Mouse (Mus musculus) cerebellum, adult 11 months (tissue): Measurements from ENCODE around the gene Coq8a.

Experiments
- DNase-seq: peaks from one replicate; pipeline ENCODE4 v3.0.0; 2022

The Coq8a gene

GRCm38 (mm10) chr1:180172600-180172999, 26.8 kb downstream of the Coq8a start:
- DNase-seq = no peak

- DNase-seq = no peak
Measured at GRCm38 (mm10) chr1:180171883-180172282, 27.5 kb downstream of the Coq8a start.

GRCm38 (mm10) chr1:180170071-180170470, 29.3 kb downstream of the Coq8a start:
- DNase-seq = no peak

GRCm38 (mm10) chr1:180169161-180169560, 30.2 kb downstream of the Coq8a start:
- no peak for DNase-seq

- peak; percentile 42 for DNase-seq
Measured at GRCm38 (mm10) chr1:180168294-180168693, 31.1 kb downstream of the Coq8a start.

DNA sequence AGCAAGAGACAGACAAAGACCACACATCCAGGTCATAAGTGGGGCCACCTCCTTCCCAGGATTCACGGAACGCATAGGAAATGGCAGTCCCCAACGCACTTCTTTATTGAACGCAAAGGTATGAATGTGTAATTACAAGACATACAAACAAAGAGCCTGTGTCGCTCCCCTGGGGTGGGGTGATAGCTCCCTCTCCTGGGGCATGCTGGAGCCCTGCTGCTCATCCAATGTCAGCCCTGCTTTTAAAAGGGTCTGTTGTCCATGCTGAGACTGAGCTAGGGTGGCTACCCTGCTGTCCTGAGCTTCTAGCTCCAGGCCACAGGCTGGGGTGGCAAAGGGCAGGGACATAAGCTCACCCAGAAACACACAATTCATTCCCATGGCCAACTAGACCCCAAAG, 32.9 kb downstream of the Coq8a start:
- DNase-seq = no peak

DNA sequence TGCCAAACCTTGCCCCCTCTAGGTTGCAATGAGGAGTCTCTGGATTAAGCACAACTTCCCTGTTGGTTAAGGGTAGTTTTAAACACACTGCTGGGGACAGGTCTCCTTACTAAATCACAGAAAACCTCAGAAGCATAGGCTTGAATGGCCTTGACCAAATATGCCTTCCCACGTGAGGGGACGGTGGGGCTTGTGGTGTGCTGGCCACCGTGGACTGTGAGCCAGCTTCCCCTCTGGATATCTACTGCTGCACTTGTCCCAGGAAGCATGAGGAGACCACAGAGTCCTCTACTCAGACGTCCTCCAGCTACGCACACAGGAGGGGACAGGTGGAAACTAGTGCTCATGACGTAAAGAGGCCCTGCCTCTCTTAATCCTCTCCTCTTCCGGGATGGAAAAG, 36.4 kb downstream of the Coq8a start:
- DNase-seq = no peak

DNA sequence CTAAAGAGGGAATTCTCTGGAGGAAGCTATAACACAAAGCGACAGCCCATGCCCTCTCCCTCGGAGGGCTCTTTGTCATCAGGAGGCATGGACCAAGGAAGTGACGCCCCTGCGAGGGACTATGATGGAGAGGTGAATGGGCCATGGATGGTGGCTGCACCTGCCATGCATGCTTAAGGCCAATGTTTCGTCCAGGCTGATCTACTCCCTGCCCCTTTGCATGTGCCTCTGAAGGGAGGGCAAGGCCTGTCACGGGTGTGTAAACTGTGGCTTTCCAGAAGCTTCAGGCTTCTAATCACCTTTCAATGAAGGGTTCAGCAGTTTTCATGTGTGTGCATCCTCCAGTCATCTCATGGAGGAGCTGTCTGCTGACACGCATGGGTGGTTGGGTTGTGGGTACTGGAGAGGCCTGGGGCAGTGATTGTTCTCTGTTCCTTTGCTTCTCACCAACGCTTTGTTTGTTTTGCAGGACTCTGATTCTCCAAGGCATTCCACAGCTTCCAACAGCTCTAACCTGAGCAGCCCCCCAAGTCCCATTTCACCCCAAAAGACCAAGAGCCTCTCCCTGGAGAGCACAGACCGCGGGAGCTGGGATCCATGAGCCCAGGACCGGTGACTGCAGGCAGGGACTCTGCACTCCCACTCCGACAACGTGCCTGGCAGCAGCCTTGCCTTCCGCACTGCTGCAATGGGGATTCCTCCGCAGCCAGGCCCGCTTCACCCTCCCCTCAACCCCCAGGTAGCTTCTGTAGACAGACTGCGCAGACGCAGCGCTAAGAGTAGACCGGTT, 37.6 kb downstream of the Coq8a start:
- no peak for DNase-seq

DNA sequence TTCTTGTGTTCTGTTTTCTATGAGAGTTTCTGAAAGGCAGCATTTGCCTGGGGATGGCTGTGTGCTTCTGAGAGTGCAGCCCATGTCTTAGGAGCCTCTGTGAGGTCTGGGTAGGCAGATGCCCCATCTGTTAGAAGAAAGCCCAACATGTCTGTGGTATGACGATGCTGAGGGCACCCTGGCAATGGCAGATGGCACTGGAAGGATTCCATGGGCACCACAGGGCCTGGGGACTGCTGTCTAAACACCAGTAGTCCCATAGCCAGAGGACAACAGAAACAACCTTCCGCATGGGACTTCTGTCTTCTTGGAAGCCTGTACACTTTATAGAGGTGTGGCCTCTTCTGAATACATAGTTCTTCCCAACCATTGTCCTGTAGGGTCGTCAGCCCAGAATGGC, 38.2 kb downstream of the Coq8a start:
- DNase-seq = no peak

DNA sequence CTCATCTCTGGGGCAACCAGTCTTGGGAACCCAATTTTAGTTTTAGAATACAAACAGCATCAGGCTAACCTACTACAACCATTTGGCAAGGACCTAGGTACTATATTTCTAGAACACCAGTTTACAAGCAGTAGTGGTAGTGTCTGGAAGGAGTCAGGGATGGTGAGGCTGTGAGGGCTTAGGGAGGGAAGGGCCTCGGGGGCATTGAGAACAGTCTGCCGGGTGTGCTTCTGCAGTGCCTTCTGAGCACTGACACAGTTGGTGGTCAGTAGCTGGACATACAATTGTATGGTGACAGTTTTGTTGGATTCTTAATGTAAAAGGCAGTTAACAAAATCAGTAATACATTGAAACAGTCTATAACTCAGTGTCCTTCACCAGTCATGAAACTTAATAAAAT, 38.9 kb downstream of the Coq8a start:
- DNase-seq = no peak

GRCm38 (mm10) chr1:180158648-180159047, 40.8 kb downstream of the Coq8a start:
- DNase-seq = no peak

GRCm38 (mm10) chr1:180151191-180151590, 48.2 kb downstream of the Coq8a start:
- no peak for DNase-seq

- DNase-seq = no peak
Measured at GRCm38 (mm10) chr1:180148563-180148962, 50.8 kb downstream of the Coq8a start.

DNA sequence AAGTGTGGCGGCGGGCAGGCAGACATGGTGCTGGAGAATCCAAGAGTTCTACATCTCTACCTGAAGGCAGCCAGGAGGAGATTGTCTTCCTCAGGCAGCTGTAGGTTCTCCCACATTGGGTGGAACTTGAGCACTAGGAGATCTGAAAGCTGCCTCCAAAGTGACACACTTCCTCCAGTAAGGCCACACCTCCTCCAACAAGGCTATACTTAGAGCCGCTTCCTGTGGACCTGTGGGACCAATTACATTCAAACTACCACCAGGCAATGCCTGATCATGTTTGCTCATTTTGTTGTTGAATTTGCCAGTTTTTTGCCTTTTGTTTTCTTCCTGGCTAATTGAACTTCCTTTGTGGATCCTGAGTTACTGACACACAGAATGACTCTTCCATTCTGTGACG, 51.4 kb downstream of the Coq8a start:
- no peak for DNase-seq

- DNase-seq = no peak
Measured at GRCm38 (mm10) chr1:180140970-180141369, 58.4 kb downstream of the Coq8a start.

DNA sequence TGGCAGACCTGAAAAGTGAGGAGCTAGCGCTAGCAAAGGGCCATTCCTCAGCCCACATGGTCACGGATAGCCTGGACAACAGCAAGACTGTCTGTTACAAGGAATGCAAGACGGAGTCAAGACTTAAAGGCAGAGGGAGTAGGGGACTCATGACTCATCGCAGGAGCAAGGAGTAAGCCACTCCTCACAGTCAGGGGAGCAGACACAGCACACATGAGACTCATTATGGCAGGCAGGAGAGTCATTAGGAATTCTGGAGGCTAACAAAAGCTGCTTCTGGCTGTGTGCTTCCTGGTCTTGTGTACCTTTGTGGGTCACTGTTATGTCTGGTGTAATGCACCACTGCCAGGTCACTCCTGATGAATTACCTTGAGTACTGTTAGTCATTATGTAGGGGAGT, 60.2 kb downstream of the Coq8a start:
- no peak for DNase-seq

DNA sequence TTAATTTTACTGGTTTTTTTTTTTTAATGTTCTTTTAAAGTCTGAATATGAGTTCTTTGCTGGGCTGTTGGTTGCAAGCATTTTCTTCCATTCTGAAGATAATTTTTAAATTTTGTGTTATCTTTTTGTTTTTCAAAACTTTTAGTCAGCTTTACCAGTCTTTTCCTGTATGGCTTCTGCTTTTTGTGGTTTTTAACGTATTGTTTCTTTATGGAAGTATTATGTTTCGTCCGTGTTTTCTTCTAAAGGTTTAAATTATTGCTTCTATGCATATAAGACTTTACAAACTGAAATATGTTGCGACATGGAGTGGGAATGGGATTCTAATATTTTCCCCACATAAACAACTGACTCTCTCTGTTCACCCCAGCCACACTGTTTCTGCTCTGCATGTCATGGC, 67.2 kb downstream of the Coq8a start:
- DNase-seq = no peak

GRCm38 (mm10) chr1:180131402-180131801, 68.0 kb downstream of the Coq8a start:
- DNase-seq = no peak

DNA sequence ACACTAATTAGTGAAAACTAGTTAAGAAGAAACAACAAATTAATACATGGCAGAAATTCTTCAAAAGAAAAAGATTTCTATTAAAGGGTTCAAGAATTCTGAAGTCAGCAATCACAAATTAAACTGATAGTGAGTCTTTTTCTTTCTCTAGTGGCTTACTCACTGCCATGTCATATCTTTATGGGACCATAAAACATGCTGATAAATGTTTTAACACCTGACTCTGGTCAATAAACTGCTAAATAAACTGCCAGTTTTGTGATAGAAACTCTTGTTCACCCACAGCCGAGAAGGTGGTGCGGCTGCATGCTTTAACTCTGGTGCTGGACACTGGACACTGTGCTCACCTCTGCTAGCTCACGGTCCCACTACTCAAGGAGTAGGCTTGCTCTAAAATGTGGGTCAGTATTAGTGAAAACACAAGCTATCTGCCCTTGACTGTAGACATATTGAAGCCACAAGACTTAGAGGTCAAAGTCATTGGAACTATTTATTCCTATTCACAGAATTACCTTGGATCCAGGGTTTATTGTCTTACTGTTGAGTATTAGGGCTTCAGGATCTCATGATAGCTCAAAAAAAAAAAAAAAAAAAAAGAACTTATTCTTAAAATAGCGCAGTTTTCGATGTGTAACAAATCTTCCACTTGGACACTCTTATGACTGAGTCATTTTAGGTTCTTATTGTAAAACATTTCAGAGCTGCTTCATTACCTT, 71.2 kb downstream of the Coq8a start:
- no peak for DNase-seq

- DNase-seq = no peak
Measured at GRCm38 (mm10) chr1:180118233-180118632, 81.2 kb downstream of the Coq8a start.

DNA sequence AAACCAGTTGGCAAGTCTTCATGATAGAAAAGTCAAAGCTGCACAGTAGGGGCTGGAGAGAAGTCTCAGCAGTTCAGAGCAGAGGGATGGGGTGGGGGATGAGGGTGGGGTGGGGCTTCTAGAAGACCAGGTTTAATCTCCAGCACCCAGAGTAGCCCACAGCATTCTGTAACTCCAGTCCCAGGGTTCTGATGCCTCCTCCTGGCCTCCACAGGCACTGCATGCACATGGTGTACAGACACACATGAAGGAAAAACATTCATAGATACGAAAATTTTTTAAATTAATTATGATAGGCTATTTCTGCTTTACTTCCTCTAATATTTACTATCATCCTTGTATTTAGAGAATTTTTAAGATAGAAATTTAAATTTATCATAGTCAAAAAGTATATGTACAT, 82.9 kb downstream of the Coq8a start:
- DNase-seq = no peak
